Mouse (Mus musculus) adrenal gland, postnatal 36 days (tissue): ENCODE data around the gene Smc5. TPM values are rescaled to one million over a fixed set of nuclear protein-coding genes. Genes with fewer than 3 reads are reported as not detected.

Experiments used
- DNase-seq, 2 experiments: peaks; one replicate each; pipeline ENCODE4 v3.0.0; 2021; ENCODE audit warnings: mixed read lengths in 1 of 2
- total RNA-seq, 2 experiments: library from RNA; stranded (reverse); gene quantifications; 2 replicates each; pipeline ENCODE4 v1.2.3; 2021

The Smc5 gene
- total RNA-seq, 2 experiments from 2014 or later, result 20.5 to 29.5 TPM

- DNase-seq, result no peak
Observed at GRCm38 (mm10) chr19:23189744-23190143, 84.0 kb downstream of the Smc5 start.

DNA sequence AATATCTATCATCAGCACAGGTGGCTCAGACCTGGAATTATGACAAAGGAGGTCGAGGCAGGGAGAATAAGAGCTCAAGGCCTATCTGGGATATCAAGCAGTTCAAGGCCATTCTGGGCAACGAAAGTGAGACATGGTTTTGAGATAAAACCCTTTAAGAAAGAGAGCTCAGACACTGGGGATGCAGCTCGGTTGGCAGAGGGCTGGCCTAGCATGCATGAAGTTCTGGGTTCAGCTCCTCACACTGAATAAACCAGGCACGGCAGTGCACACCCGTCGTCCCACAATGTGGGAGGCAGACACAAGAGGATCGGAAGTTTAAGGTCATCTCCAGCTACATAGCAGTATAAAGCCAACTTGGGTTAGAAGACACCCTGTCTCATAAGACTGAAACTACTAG is 84.7 kb downstream of the Smc5 start:
- no peak for DNase-seq

GRCm38 (mm10) chr19:23187732-23188131 is 86.0 kb downstream of the Smc5 start:
- no peak for DNase-seq

GRCm38 (mm10) chr19:23184068-23184467 is 89.6 kb downstream of the Smc5 start:
- no peak for DNase-seq

- no peak for DNase-seq
Observed at GRCm38 (mm10) chr19:23183493-23183892, 90.2 kb downstream of the Smc5 start.

DNA sequence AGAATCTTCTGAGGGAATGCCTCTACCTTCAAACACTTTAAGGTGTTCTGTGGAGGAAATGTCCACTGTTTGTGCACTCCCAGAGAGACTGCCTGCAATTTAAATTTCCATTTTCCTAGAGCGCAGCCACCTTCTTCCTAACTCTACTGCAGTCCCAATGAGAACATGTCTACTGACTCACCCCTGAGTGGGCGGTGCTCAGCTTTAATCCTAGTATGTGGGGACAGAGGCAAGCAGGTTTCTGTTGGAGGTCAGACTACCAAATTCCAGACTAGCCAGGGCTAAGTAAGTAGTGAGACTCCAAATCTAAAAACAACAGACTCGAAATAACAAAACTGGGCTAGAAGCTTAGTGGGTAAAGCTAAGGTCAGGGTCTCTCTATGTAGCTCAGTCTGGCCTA is 95.2 kb downstream of the Smc5 start:
- DNase-seq, result no peak

DNA sequence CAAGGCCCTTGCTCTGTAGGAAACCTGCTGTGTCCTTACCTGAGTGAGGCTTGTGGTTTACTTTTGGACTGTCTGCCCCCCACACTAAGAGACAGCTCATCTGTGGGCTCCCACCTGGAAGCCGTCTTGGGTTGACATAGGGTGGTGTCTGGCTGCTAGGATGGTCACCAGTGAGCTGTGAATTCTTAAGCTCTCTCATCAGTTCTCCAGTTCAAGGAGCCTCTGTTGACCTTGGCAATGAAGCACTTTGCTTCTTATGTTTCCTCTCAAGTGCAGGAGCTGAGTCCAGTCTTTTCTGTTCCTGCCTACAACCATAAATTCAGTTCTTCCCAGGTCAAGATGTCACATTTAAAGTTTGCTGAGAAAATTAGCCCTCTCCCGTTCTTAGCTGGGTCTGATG is 98.2 kb downstream of the Smc5 start:
- DNase-seq, result no peak

DNA sequence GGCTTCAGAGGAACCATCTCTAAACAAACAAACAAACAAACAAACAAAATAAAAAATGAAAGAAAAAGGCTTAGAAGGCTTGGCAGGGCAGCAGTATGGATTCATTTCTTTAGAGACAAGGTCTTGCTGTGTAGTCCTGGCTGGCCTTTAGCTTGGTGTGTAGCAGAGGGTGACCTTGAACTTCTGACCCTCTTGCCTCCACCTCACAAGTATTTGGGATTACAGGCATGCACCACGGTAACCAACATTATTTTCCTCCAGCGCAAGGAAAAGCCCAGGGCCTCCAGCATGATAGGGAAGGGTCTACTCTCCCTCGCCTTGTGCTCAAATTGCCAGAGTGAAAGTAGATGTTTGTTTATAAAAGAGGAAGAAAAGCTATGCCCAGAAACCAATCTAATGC is 98.6 kb downstream of the Smc5 start:
- DNase-seq, result no peak

- DNase-seq, result no peak
Observed at GRCm38 (mm10) chr19:23171136-23171535, 102.6 kb downstream of the Smc5 start.

- no peak for DNase-seq
Observed at GRCm38 (mm10) chr19:23170476-23170875, 103.2 kb downstream of the Smc5 start.

GRCm38 (mm10) chr19:23169659-23170050 is 104.0 kb downstream of the Smc5 start:
- DNase-seq, result no peak

GRCm38 (mm10) chr19:23168899-23169658 is 104.6 kb downstream of the Smc5 start:
- no peak for DNase-seq

GRCm38 (mm10) chr19:23166550-23167284 is 107.0 kb downstream of the Smc5 start:
- DNase-seq, result no peak

GRCm38 (mm10) chr19:23164651-23165240 is 109.0 kb downstream of the Smc5 start:
- DNase-seq, result no peak

DNA sequence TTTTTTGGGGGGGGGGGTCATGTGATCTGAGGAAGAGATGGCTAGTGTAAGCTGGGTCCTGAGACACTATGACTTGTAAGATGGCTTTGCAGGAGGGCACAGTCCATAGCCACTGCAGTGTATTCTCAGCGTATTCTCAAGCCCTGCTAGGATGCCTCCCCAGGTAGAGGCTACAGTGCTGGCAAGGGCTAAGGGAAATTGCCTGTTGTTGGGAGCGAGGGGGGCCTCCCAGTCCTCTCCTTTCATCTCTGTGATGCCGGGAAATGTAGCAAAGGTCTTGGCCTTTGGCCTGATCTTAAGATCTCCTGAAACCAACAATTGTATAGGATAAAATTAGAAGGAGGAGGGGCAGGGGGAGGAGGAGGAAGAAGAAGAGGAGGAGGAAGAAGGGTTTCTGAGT is 110.3 kb downstream of the Smc5 start:
- no peak for DNase-seq

- no peak for DNase-seq
Observed at GRCm38 (mm10) chr19:23162877-23163276, 110.8 kb downstream of the Smc5 start.

GRCm38 (mm10) chr19:23162387-23162809 is 111.3 kb downstream of the Smc5 start:
- peak; percentile 56 to 65 for DNase-seq

DNA sequence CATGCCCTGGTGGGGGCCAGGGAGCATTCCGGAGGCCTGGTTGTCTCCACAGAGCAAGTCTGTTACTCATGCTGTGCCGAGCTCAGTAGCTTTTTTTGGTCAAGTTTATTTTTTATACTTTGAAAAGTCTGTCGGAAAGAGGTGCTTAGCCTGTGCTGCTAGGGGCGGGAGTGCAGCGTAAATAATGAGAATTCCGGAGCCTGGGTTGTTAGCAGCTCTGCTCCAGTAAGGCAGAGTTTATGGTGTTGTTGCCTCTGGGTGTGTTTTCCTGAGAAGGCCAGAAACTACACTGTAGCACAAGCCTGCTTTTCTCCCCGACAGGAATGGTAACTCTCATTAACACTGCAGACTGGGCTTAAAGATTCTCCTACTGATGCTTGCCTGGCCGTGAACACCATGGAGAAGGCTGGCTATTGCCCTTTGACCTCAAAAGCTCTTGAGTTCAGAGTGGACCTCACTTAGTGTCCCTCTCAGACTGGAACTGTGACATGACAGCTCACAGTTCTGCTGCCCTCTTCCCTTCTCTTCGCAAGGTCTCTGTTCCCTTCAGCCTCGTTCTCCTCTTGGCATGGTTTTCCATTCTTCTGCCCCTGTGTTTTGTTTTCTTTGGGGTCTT is 113.8 kb downstream of the Smc5 start:
- DNase-seq, result no peak
